Mouse (Mus musculus) right cerebral cortex, postnatal 14 days (tissue): Measurements from ENCODE around the gene Cops6.
A peak's percentile ranks its signal among the peaks of the same experiment; 100 is the strongest.

Experiments
- DNase-seq: peaks from one replicate; pipeline ENCODE4 v3.0.0; 2022

The Cops6 gene

DNA sequence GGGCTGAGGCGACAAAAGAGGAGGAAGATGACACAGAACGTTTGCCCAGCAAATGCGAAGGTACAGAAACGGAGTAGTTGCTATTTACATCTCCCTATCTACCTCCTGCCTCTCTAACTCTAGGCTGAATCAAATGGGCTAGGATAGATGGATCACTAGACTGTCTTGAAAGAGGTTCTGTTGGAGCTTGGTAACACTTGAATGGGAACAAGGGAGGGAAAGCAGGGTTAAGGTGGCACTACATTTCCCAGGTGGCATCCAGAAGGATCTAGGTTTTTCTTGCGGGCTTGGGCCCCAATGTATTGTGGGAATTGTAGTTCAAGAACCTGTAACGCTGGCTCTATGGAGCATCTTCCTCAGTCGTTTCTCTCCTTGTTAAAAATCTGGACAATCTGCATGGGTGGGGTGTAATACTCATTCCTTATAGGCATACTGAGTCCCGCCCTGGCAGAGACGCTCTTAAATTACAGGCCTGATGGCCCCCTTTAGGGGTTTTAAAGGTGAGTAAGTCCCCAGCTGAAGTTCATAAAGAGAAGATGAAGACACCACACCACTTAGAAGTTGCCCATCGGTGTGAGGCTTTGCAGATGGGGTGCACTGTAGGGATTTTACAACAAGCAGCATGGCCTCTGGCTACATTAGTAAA, 26.9 kb downstream of the Cops6 start:
- peak; percentile 48 for DNase-seq

DNA sequence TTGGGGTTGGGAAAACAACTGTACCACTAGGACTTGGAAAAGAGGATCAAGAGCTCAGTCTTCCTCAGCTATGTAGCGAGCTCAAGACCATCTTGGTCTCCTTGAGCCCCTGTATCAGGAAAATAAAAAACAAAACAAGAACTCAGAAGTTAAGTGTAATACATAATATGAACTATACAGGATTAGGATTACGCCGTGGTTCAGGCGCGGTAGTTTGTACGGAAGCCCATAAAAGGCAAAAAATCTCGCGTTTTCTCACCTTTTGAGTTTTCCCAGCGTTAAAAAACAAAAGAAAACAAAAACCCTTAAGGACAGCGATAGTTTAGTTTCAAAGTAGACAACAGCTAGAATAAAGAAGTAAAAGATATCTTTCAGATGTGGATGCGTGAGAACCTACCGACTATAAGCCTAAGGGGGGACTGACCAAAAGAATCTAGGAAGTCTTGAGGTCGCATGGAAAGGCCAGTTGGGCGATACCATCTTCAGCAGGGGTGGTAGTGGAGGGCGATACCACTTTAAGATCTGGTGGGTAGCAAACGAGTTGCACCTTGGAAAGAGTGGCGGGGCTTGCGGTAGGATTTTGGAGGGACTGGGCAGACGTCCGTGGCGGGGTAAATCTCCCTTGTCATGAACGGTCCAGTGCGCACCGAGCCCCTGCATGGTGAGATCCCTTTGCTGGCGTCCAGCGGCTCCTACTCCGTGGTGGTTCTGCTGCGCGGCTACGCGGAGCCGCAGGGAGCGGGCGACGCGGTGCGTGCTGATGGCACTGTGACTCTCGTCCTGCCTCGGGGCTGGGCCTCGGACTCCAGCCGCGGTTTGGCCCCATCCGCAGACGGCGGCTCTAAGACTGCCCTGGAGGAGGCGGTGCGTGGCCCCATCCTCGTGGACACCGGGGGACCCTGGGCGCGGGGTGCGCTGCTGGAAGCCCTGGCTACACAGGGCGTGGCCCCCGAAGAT, 33.2 kb downstream of the Cops6 start, which contains the start of gene Mblac1:
Mblac1 (plus strand) TSS at position 544 of the 957 bp plus-strand sequence.
- DNase-seq, result peak; percentile 71

DNA sequence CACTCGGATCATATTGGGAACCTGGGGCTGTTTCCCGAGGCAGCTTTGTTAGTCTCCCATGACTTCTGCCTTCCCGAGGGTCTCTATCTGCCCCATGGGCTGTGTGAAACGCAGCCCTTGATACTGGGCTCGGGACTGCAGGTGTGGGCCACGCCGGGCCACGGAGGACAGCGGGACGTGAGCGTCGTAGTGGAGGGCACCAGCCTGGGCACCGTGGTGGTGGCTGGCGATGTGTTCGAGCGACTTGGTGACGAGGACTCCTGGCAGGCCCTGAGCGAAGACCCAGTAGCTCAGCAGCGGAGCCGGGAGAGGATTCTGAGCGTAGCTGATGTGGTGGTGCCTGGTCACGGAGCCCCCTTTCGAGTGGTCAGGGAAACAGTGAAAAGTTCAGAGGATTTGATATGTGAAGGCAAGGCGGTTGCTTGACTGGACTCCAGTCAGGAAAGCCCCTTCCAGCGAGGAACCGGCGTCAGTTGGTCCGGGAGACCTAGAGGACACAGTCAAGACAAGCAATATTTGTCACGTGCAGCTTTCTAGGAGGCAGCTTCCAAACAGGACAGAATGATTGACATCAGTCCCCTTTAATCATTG, 34.0 kb downstream of the Cops6 start:
- peak; percentile 33 for DNase-seq

DNA sequence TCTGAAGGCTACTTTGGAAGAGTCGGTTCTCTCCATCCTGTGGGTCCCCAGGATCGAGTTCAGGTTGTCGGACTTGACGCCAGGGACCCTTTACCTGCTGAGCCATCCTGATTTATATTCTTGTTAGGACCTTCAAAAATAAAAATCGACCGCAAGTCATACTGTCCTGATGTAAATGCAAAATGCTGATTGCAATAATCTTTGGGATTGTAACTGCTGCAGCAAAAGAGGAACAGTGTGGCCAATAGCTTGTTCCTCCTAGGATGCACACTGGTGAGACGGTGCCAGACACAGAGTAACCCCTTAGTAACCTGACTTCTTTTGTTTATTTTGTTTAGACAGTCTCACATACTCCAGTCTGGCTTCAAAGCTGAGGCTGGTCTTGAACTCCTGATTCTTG, 34.6 kb downstream of the Cops6 start:
- DNase-seq, result no peak

DNA sequence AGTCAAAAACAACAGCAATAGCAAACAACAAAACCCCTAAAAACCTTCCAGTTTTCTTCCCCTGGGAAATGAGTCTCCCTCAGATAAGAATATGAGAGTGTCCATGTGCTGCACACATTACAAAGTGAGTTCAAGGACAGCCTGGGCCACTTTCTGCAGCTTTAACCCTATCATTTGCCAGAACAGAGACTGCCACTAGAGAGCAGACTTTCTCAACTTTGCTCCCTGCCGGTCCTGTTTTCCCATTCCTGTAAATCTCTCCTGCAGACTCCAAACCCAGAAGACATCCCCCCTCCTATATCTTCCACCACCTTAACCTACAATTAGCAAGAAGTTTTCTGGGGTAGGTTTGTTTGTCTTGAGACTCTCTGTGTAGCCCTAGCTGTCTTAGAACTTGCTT, 38.7 kb downstream of the Cops6 start:
- no peak for DNase-seq

DNA sequence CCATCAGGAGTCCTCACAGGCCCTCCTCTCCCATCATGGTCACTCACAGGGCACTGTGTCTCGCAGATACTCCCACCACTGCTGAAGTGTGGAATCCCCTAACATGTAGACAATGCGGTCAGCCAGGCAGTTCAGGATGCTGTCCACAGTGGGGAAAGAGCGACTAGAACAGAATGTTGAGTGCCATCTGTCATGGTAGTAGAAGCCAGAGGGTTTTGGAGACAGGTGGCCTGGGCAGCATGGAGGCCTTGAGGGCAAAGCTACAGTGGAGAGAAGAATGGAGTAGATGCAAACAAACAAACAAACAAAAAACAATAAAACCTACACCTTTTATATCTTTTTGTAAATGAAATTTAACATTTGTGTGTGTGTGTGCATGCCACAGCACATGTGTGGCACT, 41.2 kb downstream of the Cops6 start:
- DNase-seq, result no peak

DNA sequence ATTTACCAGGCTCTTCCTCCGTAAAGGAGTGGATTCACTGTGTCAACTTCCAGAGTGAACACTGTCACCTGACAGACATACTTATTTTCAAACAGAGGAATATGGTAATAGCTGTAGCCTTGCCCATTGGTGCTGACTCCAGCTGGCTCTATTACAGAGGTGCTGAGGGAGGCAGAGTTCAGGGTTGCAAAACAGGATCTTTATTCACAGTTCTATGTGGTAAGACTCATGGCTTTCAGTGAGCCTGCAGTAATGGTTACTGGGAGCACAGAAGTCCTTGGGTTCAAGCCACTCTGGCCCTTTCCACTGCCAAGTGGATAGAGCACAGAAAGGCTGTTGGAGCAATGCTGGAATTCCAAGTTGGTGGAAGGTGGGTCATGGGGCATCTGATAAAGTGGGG, 46.4 kb downstream of the Cops6 start:
- no peak for DNase-seq

DNA sequence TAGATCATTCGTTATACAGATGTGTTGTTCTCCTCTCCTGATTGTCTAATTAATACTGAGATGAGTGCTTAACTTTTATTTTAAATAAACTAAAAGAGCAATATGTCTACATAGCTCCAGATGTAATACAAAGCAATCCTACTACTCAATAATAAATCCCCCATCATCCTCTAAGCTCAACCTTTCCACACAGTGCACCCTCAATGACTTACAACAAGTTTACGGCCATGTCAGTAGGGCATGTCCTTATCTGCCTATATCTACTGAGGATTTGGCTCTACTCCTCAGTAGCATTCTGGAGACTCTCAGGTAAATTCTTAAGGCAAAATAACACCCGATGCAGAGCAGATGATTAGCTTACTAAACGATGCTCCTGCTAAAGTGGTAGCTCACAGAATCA, 47.0 kb downstream of the Cops6 start:
- DNase-seq, result no peak
